Mouse (Mus musculus) layer of hippocampus, adult 6 months (tissue): ENCODE results near the gene Apobr. TPM values are rescaled to one million over a fixed set of nuclear protein-coding genes. Genes with fewer than 3 reads are reported as not detected.
A peak's percentile ranks its signal among the peaks of the same experiment; 100 is the strongest.

ENCODE experiments used
- long read RNA-seq, 2 experiments: library from polyadenylated mRNA; unstranded; transcript quantifications; one replicate each; pipeline ENCODE4 v2.0.0; 2019 to 2020
- microRNA-seq: library from miRNA; unstranded; fragments of <30 nt; microRNA quantifications from one replicate; pipeline ENCODE4 v1.2.0, GENCODE M21; 2020
- polyA plus RNA-seq: library from polyadenylated mRNA; unstranded; fragments of <200 nt; fragmentation: Nextera tagmentation; gene quantifications from 2 replicates; pipeline ENCODE4 v1.2.3, GENCODE M21; 2021

Apobr gene
- polyA plus RNA-seq, result 0.18 and 0.43 TPM in 2 replicates
- long read RNA-seq, experiment 1, partial matches to known transcripts, result 0 of 1 reads
- long read RNA-seq, experiment 1, other reads (novel, unspliced or antisense), result 0 of 1 reads
- long read RNA-seq, experiment 2, result 0 reads

GRCm38 (mm10) chr7:126584506-126584977, at the start of gene Apobr:
Apobr (plus strand) TSS chr7:126584942.

GRCm38 (mm10) chr7:126566094-126566765, 18.5 kb upstream of the Apobr start, which contains the start of gene Eif3c:
Eif3c (minus strand) TSS chr7:126566411.

GRCm38 (mm10) chr7:126585717-126586116, 975 bp downstream of the Apobr start, which contains the start of gene Cln3:
Cln3 (minus strand) TSS chr7:126585817.

GRCm38 (mm10) chr7:126594862-126595561, 10.3 kb downstream of the Apobr start, which contains the start of gene Il27:
Il27 (minus strand) TSS chr7:126594941.

GRCm38 (mm10) chr7:126630824-126631518, 46.2 kb downstream of the Apobr start, which contains the start of gene Nupr1:
Nupr1 (minus strand) TSS chr7:126630861.

Small RNA genes within 50 kb of the gene (microRNA-seq; reads per million reads assigned to microRNA genes)
- gene Mir7059, result 9.4 reads per million, percentile 31 among the genes with 10 or more reads in this experiment

Other genes with a start within 250 kb of the Apobr start
- gene Lat, start 215.4 kb upstream of the Apobr start, polyA plus RNA-seq, result 0.11 TPM in 1 of 2 replicates, not detected in the other
- gene Spns1, start 207.5 kb upstream of the Apobr start, polyA plus RNA-seq, result 61.0 and 66.9 TPM in 2 replicates
- 0.82 and 1.1 TPM in 2 replicates for gene Nfatc2ip, start 188.2 kb upstream of the Apobr start, polyA plus RNA-seq
- gene Cd19, start 170.1 kb upstream of the Apobr start, polyA plus RNA-seq, result not detected in 2 replicates
- 7.5 and 8.5 TPM in 2 replicates for gene Rabep2, start 156.2 kb upstream of the Apobr start, polyA plus RNA-seq
- 0.13 and 0.16 TPM in 2 replicates for gene Atp2a1, start 121.8 kb upstream of the Apobr start, polyA plus RNA-seq
- 32.6 and 36.0 TPM in 2 replicates for gene Sh2b1, start 109.5 kb upstream of the Apobr start, polyA plus RNA-seq
- gene Tufm, start 97.6 kb upstream of the Apobr start, polyA plus RNA-seq, result 84.1 and 87.2 TPM in 2 replicates
- 36.7 and 53.5 TPM in 2 replicates for gene Atxn2l, start 81.5 kb upstream of the Apobr start, polyA plus RNA-seq
- 220 and 222 TPM in 2 replicates for gene Eif3c, start 18.5 kb upstream of the Apobr start, polyA plus RNA-seq
- gene Cln3, start 875 bp downstream of the Apobr start, polyA plus RNA-seq, result 14.4 and 15.6 TPM in 2 replicates
- not detected in 2 replicates for gene Il27, start 10.0 kb downstream of the Apobr start, polyA plus RNA-seq
- gene Nupr1, start 45.9 kb downstream of the Apobr start, polyA plus RNA-seq, result 23.0 and 25.6 TPM in 2 replicates
- 29.6 and 29.9 TPM in 2 replicates for gene Sgf29, start 64.4 kb downstream of the Apobr start, polyA plus RNA-seq
- 11.5 and 17.2 TPM in 2 replicates for gene Sult1a1, start 91.5 kb downstream of the Apobr start, polyA plus RNA-seq
- gene Bola2, start 110.5 kb downstream of the Apobr start, polyA plus RNA-seq, result 280 and 281 TPM in 2 replicates
- gene Slx1b, start 110.8 kb downstream of the Apobr start, polyA plus RNA-seq, result 6.3 and 7.9 TPM in 2 replicates
- gene Coro1a, start 122.8 kb downstream of the Apobr start, polyA plus RNA-seq, result 113 and 139 TPM in 2 replicates
- gene Mapk3, start 174.7 kb downstream of the Apobr start, polyA plus RNA-seq, result 44.9 and 49.7 TPM in 2 replicates
- gene Gdpd3, start 181.4 kb downstream of the Apobr start, polyA plus RNA-seq, result 0.65 TPM in 1 of 2 replicates, not detected in the other
- gene Ypel3, start 192.0 kb downstream of the Apobr start, polyA plus RNA-seq, result 240 and 274 TPM in 2 replicates
- gene Tbx6, start 196.5 kb downstream of the Apobr start, polyA plus RNA-seq, result not detected in 2 replicates
- gene Ppp4c, start 207.6 kb downstream of the Apobr start, polyA plus RNA-seq, result 52.4 and 61.8 TPM in 2 replicates
- gene Fam57b, start 212.7 kb downstream of the Apobr start, polyA plus RNA-seq, result 4.4 and 5.3 TPM in 2 replicates
- not detected in 2 replicates for gene 4930451I11Rik, start 246.7 kb downstream of the Apobr start, polyA plus RNA-seq